Mouse (Mus musculus) heart, embryonic 12.5 days (tissue): ENCODE data around the gene Lst1. TPM values are rescaled to one million over a fixed set of nuclear protein-coding genes. Genes with fewer than 3 reads are reported as not detected.

Experiments
- ATAC-seq: fragments of 200-750 bp; cut with Nextera tagmentation; 2 replicates; pipeline ENCODE4 v1.8.0; 2017; ENCODE audit warnings: moderate TSS enrichment, moderate library complexity; ENCODE audit not compliant: insufficient number of reproducible peaks, low FRiP score
- H3K27ac ChIP-seq: fragments of 300-500 bp; sonication (generic); 2 replicates; pipeline ENCODE4 v1.5.1; 2016; ENCODE audit warnings: mild to moderate bottlenecking, moderate library complexity; ENCODE audit not compliant: poor library complexity, severe bottlenecking
- H3K27me3 ChIP-seq: fragments of 300-500 bp; sonication (generic); replicated peaks from 2 replicates; pipeline ENCODE4 v1.6.1; 2016; ENCODE audit warnings: mild to moderate bottlenecking, moderate library complexity
- H3K36me3 ChIP-seq: fragments of 300-500 bp; sonication (generic); 2 replicates; pipeline ENCODE4 v1.6.1; 2016; ENCODE audit warnings: mild to moderate bottlenecking, moderate library complexity
- H3K4me1 ChIP-seq: fragments of 300-500 bp; sonication (generic); replicated peaks from 2 replicates; pipeline ENCODE4 v1.6.1; 2016; ENCODE audit warnings: mild to moderate bottlenecking
- H3K4me2 ChIP-seq: fragments of 300-500 bp; sonication (generic); 2 replicates; pipeline ENCODE4 v1.6.1; 2016; ENCODE audit warnings: mild to moderate bottlenecking, moderate library complexity
- H3K4me3 ChIP-seq: fragments of 300-500 bp; sonication (generic); 2 replicates; pipeline ENCODE4 v1.5.1; 2016; ENCODE audit warnings: mild to moderate bottlenecking
- H3K9ac ChIP-seq: fragments of 300-500 bp; sonication (generic); 2 replicates; pipeline ENCODE4 v1.6.1; 2016; ENCODE audit warnings: mild to moderate bottlenecking, moderate library complexity
- H3K9me3 ChIP-seq: fragments of 300-500 bp; sonication (generic); replicated peaks from 2 replicates; pipeline ENCODE4 v1.6.1; 2016; ENCODE audit warnings: mild to moderate bottlenecking, moderate library complexity
- WGBS: fragments of 180-500 bp; shearing (Covaris S2); methylation state at CpG from one replicate; pipeline ENCODE4 v1.1.7; 2016; 5-methylcytosine and 5-hydroxymethylcytosine counted together
- polyA plus RNA-seq: library from polyadenylated mRNA; unstranded; fragments of >200 nt; fragmentation: Nextera tagmentation; extraction: Ambion mirVana; gene quantifications from 2 replicates; pipeline ENCODE4 v1.2.1, GENCODE M21; 2016

The Lst1 gene
- polyA plus RNA-seq, 1 experiment from 2014 or later, result 5.2 TPM

DNA sequence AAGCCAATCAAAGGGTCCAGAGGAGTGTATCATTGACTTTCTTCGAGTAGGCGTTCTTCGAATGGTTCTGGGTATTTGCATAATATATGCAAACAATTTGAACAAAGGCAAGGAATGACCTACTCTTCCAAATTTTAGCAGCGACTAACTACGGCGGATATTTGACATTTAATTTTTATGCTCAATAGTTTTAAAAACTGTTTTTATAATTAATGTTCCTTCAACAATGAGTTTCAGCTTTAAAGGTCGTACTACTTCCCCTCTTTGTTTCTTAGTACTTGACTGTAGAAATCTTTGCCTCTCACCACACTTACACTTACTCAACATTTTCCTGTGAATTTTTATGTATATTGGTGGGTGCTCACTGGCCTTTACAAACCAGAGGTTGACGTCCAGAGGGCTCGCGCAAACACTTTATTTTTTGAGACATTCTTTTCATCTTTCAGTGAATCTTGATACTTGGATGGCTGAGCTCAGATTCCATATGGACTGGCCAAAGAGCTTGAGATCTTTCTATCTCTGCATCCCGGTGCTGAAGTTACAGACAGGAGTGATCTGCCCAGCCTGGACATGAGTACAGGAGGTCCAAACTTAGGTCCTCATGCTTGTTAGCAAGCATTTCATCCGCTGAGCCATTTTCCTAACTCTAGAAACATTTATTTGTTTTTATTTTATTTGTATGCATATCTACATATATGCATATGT lies 22.6 kb downstream of the Lst1 start:
- Histone ChIP-seq H3K27ac (peak overlapping the region; percentile 96), H3K4me1 (peaks cover 38% of the 10 kb centered on the region), H3K36me3 (peaks cover 20% of the 10 kb centered on the region), H3K4me3 (peak overlapping the region; percentile 98), H3K9ac (peak overlapping the region; percentile 59; the same call in 1 of the 2 replicates), H3K27me3 (no peaks in the 10 kb centered on the region), H3K4me2 (peak overlapping the region; percentile 87), H3K9me3 (no peaks in the 10 kb centered on the region)
- no peak; the same call in 1 of the 2 replicates for ATAC-seq
- WGBS, result 27% methylated on average over 12 of the region's 12 CpGs

- WGBS, result under 1% methylated on average over 78 of the region's 89 CpGs
- Histone ChIP-seq H3K27me3 (no peaks in the 10 kb centered on the region), H3K27ac (peak within 1 kb of the TSS; percentile 96), H3K9me3 (no peaks in the 10 kb centered on the region), H3K9ac (peak within 1 kb of the TSS; percentile 100), H3K4me3 (peak within 1 kb of the TSS; percentile 98), H3K4me2 (peak within 1 kb of the TSS; percentile 87), H3K36me3 (peaks cover 28% of the 10 kb centered on the region), H3K4me1 (peaks cover 34% of the 10 kb centered on the region)
- peak; percentile 96 for ATAC-seq
Observed at GRCm38 (mm10) chr17:35164568-35165450, 23.4 kb downstream of the Lst1 start, which contains the start of gene Prrc2a. Prrc2a (minus strand) TSS chr17:35164897.

DNA sequence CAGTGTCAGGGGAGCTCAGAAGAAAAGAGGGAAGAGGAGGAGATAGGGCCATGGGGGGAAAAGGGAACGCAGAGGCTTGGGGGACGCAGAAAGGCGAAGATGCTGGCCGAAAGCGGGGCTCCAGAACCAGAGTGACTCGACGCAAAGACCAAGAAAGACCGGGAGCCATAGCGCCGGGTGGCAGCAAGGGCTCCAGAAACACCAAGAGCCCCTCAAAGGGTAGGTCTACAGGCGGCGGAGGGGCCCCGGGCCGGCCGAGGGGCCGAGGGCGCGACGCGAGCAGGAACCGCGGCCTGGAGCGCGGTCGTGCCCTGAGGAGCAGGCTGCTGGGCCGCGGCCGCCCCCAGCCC lies 24.0 kb downstream of the Lst1 start:
- no peaks in the 10 kb centered on the region for H3K9me3 ChIP-seq
- ATAC-seq, result no peak
- 0% methylated on average over 28 of the region's 28 CpGs for WGBS
- no peaks in the 10 kb centered on the region for H3K27me3 ChIP-seq
- H3K27ac ChIP-seq, result peak overlapping the region; percentile 96
- peaks cover 34% of the 10 kb centered on the region for H3K36me3 ChIP-seq
- peak overlapping the region; percentile 87 for H3K4me2 ChIP-seq
- H3K9ac ChIP-seq, result peak overlapping the region; percentile 100
- peak overlapping the region; percentile 98 for H3K4me3 ChIP-seq
- peaks cover 34% of the 10 kb centered on the region for H3K4me1 ChIP-seq

- Histone ChIP-seq H3K4me1 (peaks cover 34% of the 10 kb centered on the region), H3K27me3 (no peaks in the 10 kb centered on the region), H3K4me2 (peak overlapping the region; percentile 87), H3K9me3 (no peaks in the 10 kb centered on the region), H3K9ac (peak overlapping the region; percentile 100), H3K27ac (peak overlapping the region; percentile 96), H3K4me3 (peak overlapping the region; percentile 98), H3K36me3 (peaks cover 41% of the 10 kb centered on the region)
- 12% methylated on average over 8 of the region's 8 CpGs for WGBS
- ATAC-seq, result no peak
Observed at GRCm38 (mm10) chr17:35163326-35164081, 24.7 kb downstream of the Lst1 start.

DNA sequence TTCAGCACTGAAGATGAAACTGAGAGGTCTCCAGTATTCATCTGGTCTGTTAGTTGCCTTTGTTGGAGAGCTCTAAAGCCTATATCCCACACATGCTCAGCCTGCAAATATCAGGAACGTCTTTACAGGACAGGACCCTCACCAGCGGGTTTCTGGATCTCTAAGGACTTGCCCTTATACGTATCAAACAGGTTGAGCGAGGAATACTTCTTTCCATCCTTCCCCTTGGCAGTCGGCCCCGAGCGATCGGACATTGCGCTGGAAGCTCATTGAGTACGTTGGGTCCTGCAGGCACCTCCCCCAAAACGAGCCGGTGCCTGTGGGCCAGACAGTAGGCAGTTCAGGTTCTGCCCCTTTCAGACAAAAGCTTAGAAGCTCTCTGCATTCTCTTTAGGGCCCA lies 25.5 kb downstream of the Lst1 start:
- Histone ChIP-seq H3K36me3 (peaks cover 49% of the 10 kb centered on the region), H3K9me3 (no peaks in the 10 kb centered on the region), H3K4me3 (peak overlapping the region; percentile 98), H3K27me3 (no peaks in the 10 kb centered on the region), H3K9ac (peak overlapping the region; percentile 100), H3K4me1 (peaks cover 34% of the 10 kb centered on the region), H3K27ac (no peak overlapping the region), H3K4me2 (peak overlapping the region; percentile 87)
- ATAC-seq, result no peak
- WGBS, result 42% methylated on average over 12 of the region's 12 CpGs

GRCm38 (mm10) chr17:35162121-35162520 lies 26.1 kb downstream of the Lst1 start:
- no peak for ATAC-seq
- Histone ChIP-seq H3K27me3 (no peaks in the 10 kb centered on the region), H3K9ac (peak overlapping the region; percentile 100), H3K27ac (no peak overlapping the region), H3K9me3 (no peaks in the 10 kb centered on the region), H3K4me1 (peaks cover 34% of the 10 kb centered on the region), H3K4me3 (peak overlapping the region; percentile 98), H3K4me2 (peak overlapping the region; percentile 87), H3K36me3 (peaks cover 55% of the 10 kb centered on the region)
- WGBS, result 73% methylated on average over 14 of the region's 14 CpGs

DNA sequence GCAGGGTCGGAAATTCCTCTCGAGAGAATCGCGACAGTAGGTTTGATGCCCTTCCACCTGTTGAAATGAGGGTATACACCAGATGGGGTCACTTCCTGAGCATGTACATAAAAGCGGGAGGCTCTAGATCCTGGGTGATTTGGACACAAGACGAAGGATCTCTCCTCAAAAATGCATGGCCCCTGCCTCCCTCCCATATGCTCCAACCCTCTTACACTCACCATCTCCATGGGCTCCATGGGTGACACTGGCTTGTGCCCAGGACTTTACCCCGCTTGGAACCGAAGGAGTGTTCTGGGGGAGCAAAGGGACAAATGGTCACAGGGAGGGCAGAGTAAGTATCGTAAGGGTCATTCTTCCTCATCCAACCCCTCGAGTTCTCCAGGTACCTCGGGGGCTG lies 26.8 kb downstream of the Lst1 start:
- Histone ChIP-seq H3K27me3 (no peaks in the 10 kb centered on the region), H3K36me3 (peaks cover 62% of the 10 kb centered on the region), H3K4me1 (peaks cover 31% of the 10 kb centered on the region), H3K4me2 (peak overlapping the region; percentile 87; the same call in 1 of the 2 replicates), H3K27ac (no peak overlapping the region), H3K4me3 (peak overlapping the region; percentile 98; the same call in 1 of the 2 replicates), H3K9me3 (no peaks in the 10 kb centered on the region), H3K9ac (peak overlapping the region; percentile 100)
- WGBS, result 78% methylated on average over 11 of the region's 11 CpGs
- ATAC-seq, result no peak

DNA sequence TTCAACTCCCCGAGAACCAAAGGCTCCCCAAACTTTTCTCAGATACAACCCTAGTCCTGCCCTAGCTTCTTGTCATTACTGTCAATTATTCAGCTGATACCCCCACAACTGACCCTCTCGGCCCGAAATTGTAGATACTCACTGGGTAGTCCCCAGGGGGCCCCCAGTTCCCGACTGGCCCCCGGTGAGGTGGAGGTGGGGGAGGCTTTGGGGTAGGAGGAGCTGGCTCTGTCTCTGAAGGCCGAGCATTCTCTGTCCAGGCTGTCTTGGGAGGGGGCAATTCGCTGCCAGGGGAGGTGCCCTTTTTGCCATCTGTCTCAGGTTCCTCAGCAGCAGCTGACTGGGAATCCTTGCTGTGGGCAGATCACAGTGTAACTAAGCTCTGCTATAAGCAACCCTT lies 28.6 kb downstream of the Lst1 start:
- 87% methylated on average over 7 of the region's 7 CpGs for WGBS
- H3K4me3 ChIP-seq, result no peak overlapping the region
- ATAC-seq, result no peak
- no peaks in the 10 kb centered on the region for H3K9me3 ChIP-seq
- H3K27ac ChIP-seq, result no peak overlapping the region
- peaks cover 80% of the 10 kb centered on the region for H3K36me3 ChIP-seq
- H3K4me1 ChIP-seq, result peaks cover 24% of the 10 kb centered on the region
- no peak overlapping the region for H3K9ac ChIP-seq
- no peaks in the 10 kb centered on the region for H3K27me3 ChIP-seq
- H3K4me2 ChIP-seq, result no peak overlapping the region

- no peak overlapping the region for H3K27ac ChIP-seq
- peaks cover 24% of the 10 kb centered on the region for H3K4me1 ChIP-seq
- no peak overlapping the region for H3K9ac ChIP-seq
- H3K36me3 ChIP-seq, result peaks cover 86% of the 10 kb centered on the region
- ATAC-seq, result no peak
- H3K27me3 ChIP-seq, result no peaks in the 10 kb centered on the region
- H3K4me2 ChIP-seq, result no peak overlapping the region
- H3K4me3 ChIP-seq, result no peak overlapping the region
- no peaks in the 10 kb centered on the region for H3K9me3 ChIP-seq
- 91% methylated on average over 16 of the region's 16 CpGs for WGBS
Observed at GRCm38 (mm10) chr17:35158850-35159593, 29.2 kb downstream of the Lst1 start.

GRCm38 (mm10) chr17:35157661-35158175 lies 30.5 kb downstream of the Lst1 start:
- no peak overlapping the region for H3K4me2 ChIP-seq
- peaks cover 99% of the 10 kb centered on the region for H3K36me3 ChIP-seq
- H3K9ac ChIP-seq, result no peak overlapping the region
- H3K9me3 ChIP-seq, result no peaks in the 10 kb centered on the region
- no peak for ATAC-seq
- 93% methylated on average over 8 of the region's 8 CpGs for WGBS
- no peaks in the 10 kb centered on the region for H3K27me3 ChIP-seq
- H3K4me1 ChIP-seq, result peaks cover 16% of the 10 kb centered on the region
- no peak overlapping the region for H3K4me3 ChIP-seq
- no peak overlapping the region for H3K27ac ChIP-seq
